In the genomic region with DNA sequence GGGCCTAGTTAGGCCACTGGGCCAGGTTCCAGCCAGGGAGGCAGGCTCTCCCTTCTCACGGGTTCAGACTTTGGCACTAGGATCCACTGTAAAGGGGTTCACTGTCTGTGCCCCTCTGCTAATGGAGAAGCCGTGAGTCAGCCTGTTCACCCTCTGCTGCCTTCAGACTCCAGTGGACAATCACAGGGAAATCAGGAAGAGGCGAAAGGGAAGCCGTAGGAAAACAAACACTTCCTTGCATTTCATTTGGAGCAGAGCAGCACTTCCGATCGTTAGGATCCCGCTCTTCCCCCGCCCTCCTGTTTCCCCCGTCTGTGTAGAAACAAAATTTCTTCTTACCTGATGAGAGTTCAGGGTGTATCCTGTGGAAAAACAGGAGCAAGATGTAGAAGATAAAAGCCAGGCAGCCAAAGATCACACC, we compare ENCODE assay signal across 9 mouse cellular contexts. TPM values are rescaled to one million over a fixed set of nuclear protein-coding genes. Genes with fewer than 3 reads are reported as not detected.
A peak's percentile ranks its signal among the peaks of the same experiment; 100 is the strongest.
DNase-seq lines count a peak whose midpoint lies in the region; ATAC-seq and TF ChIP-seq lines count a peak whose summit lies in the region.
"Had no signal": no experiment of that assay in that cellular context is flagged by ENCODE, and none has a peak within 500 bp of the region (broad histone marks: within the 10 kb centered on the region; RNA-seq: fewer than 3 reads in every experiment).

No protein-coding gene starts in this region.

- intact Hi-C loops in heart, postnatal 25 days (cut with DNase I), result loop anchor here (2.0 to 5.0 kb wide), 2 partner anchors 31 to 57 kb away; no protein-coding TSS in a partner anchor

- no peak for TF ChIP-seq POLR2A in brain, embryonic 14.5 days (IDR thresholded peaks at IDR 0.05; ENCODE audit: borderline replicate concordance, extremely low read depth, insufficient read depth, insufficient read length, poor library complexity, severe bottlenecking)
- TF ChIP-seq POLR2A in limb, embryonic 14.5 days (IDR thresholded peaks at IDR 0.05; ENCODE audit: borderline replicate concordance, extremely low read depth, insufficient read depth, insufficient read length), result no peak

- no peaks in the 10 kb centered on the region for H3K9me3 ChIP-seq in limb, embryonic 14.5 days (ENCODE audit: control insufficient read depth, low read length)
- H3K9me3 ChIP-seq in liver, embryonic 12.5 days (replicated peaks), result no peaks in the 10 kb centered on the region
- H3K9me3 ChIP-seq: embryonic facial prominence, embryonic 13.5 days had no signal

- no peak overlapping the region for H3K4me3 ChIP-seq in limb, embryonic 14.5 days (replicated peaks; ENCODE audit: low read length)
- H3K4me3 ChIP-seq in liver, embryonic 12.5 days, result no peak overlapping the region
- H3K4me3 ChIP-seq: embryonic facial prominence, embryonic 13.5 days had no signal

- WGBS in limb, embryonic 14.5 days, result 62% methylated on average over 9 of the region's 9 CpGs
- 65% methylated on average over 9 of the region's 9 CpGs for WGBS in liver, embryonic 12.5 days (ENCODE audit: insufficient replicate concordance)

- 0 out of 2 replicates have a peak, but pooled peaks cover 6% of the 10 kb centered on the region for H3K4me1 ChIP-seq in limb, embryonic 14.5 days (ENCODE audit: control insufficient read depth, insufficient read depth, low read length)
- H3K4me1 ChIP-seq in liver, embryonic 12.5 days, result no peaks in the 10 kb centered on the region

- H3K27me3 ChIP-seq in limb, embryonic 14.5 days (ENCODE audit: control insufficient read depth, insufficient read depth, low read length), result no peaks in the 10 kb centered on the region
- no peaks in the 10 kb centered on the region for H3K27me3 ChIP-seq in liver, embryonic 12.5 days (replicated peaks)
- H3K27me3 ChIP-seq: embryonic facial prominence, embryonic 13.5 days had no signal

- no peak for TF ChIP-seq CTCF in brain, embryonic 14.5 days (IDR thresholded peaks at IDR 0.05; ENCODE audit: borderline replicate concordance, extremely low read depth, insufficient read depth, insufficient read length)

- H3K9ac ChIP-seq in limb, embryonic 14.5 days (ENCODE audit: low read depth, low read length, severe bottlenecking), result no peak overlapping the region
- H3K9ac ChIP-seq in liver, embryonic 12.5 days, result no peak overlapping the region
- H3K9ac ChIP-seq: embryonic facial prominence, embryonic 13.5 days had no signal

- H3K4me2 ChIP-seq in limb, embryonic 14.5 days (replicated peaks; ENCODE audit: low read depth, low read length, severe bottlenecking), result no peak overlapping the region
- H3K4me2 ChIP-seq in liver, embryonic 12.5 days, result no peak overlapping the region
- H3K4me2 ChIP-seq: embryonic facial prominence, embryonic 13.5 days had no signal

- ATAC-seq in limb, embryonic 14.5 days (ENCODE audit: low FRiP score, low read depth), result no peak
- ATAC-seq in liver, embryonic 12.5 days, result no peak

- peak; percentile 20 for DNase-seq in adrenal gland, postnatal 14 days
- DNase-seq in adrenal gland, adult 18-20 months (ENCODE audit: low spot score in 2 of 2), result no peak
- peak; percentile 20 for DNase-seq in brain, embryonic 14.5 days (ENCODE audit: low read depth)
- peak; percentile 34 for DNase-seq in heart, postnatal 25 days (ENCODE audit: low spot score)
- DNase-seq in limb, embryonic 14.5 days (ENCODE audit: low spot score), result no peak
- no peak for DNase-seq in cerebellum, adult 11 months
- no peak for DNase-seq in thymus, adult 18-20 months

- no peaks in the 10 kb centered on the region; the same call in 1 of the 2 replicates for H3K36me3 ChIP-seq in limb, embryonic 14.5 days (ENCODE audit: control insufficient read depth, insufficient read depth, low read length)
- 0 out of 2 replicates have a peak, but pooled peaks cover 3% of the 10 kb centered on the region for H3K36me3 ChIP-seq in liver, embryonic 12.5 days

- peak overlapping the region; percentile 33; the same call in 1 of the 2 replicates for H3K27ac ChIP-seq in limb, embryonic 14.5 days (replicated peaks; ENCODE audit: low read depth, low read length)
- no peak overlapping the region for H3K27ac ChIP-seq in liver, embryonic 12.5 days

RNA-seq across cellular contexts. Expression of a gene that starts 27.7 kb away (rescaled TPM):
- 7.3 and 7.9 TPM in 2 replicates for total RNA-seq in adrenal gland, postnatal 14 days (2021)
- total RNA-seq in adrenal gland, adult 18-20 months (2021), result 10 to 100 TPM; 13.3 to 31.0 TPM
- polyA plus RNA-seq in brain, embryonic 14.5 days (2012; rRNA removed), result 2.0 and 2.2 TPM in 2 replicates
- 1 to 10 TPM; 1.3 to 1.6 TPM for total RNA-seq in heart, postnatal 25 days (2021)
- 1.1 and 1.3 TPM in 2 replicates for polyA plus RNA-seq in limb, embryonic 14.5 days (2012; rRNA removed)
- polyA plus RNA-seq in limb, embryonic 14.5 days (2014; fragmentation: Nextera tagmentation; extraction: Ambion mirVana), result 12.3 and 15.3 TPM in 2 replicates
- polyA plus RNA-seq in liver, embryonic 12.5 days (2016; fragmentation: Nextera tagmentation; extraction: Ambion mirVana), result 8.2 and 8.5 TPM in 2 replicates

RNA-seq across cellular contexts. Expression of a gene that starts 32.8 kb away (rescaled TPM):
- total RNA-seq in adrenal gland, postnatal 14 days (2021), result 116 and 135 TPM in 2 replicates
- 10 to 100 TPM; 79.8 to 86.4 TPM for total RNA-seq in adrenal gland, adult 18-20 months (2021)
- polyA plus RNA-seq in brain, embryonic 14.5 days (2012; rRNA removed), result 12.7 and 16.6 TPM in 2 replicates
- total RNA-seq in heart, postnatal 25 days (2021), result 10 to 100 TPM; 87.2 to 87.5 TPM
- polyA plus RNA-seq in limb, embryonic 14.5 days (2012; rRNA removed), result 26.8 and 30.0 TPM in 2 replicates
- polyA plus RNA-seq in limb, embryonic 14.5 days (2014; fragmentation: Nextera tagmentation; extraction: Ambion mirVana), result 36.6 and 38.8 TPM in 2 replicates
- polyA plus RNA-seq in liver, embryonic 12.5 days (2016; fragmentation: Nextera tagmentation; extraction: Ambion mirVana), result 14.4 and 16.4 TPM in 2 replicates

Comparison
In these comparisons a context has a peak if more than half of its experiments do, and no peak if none do; other contexts are left out.
1. DNase-seq: peak in adrenal gland, postnatal 14 days (single experiment), brain, embryonic 14.5 days (single experiment) and heart, postnatal 25 days (single experiment); none in adrenal gland, adult 18-20 months (0 of 2), limb, embryonic 14.5 days (single experiment), cerebellum, adult 11 months (single experiment) and thymus, adult 18-20 months (0 of 2).